Mouse (Mus musculus) E14TG2a.4 (cell line): Measurements from ENCODE around the gene Irx3.

ENCODE experiments used
- H3K27me3 ChIP-seq: 2 replicates; pipeline ENCODE4 v1.6.1; 2014; ENCODE audit warnings: low read length, control low read depth; ENCODE audit not compliant: insufficient read depth
- H3K36me3 ChIP-seq: 2 replicates; pipeline ENCODE4 v1.6.1; 2014; ENCODE audit warnings: low read length, control low read depth; ENCODE audit not compliant: insufficient read depth
- H3K4me1 ChIP-seq: replicated peaks from 2 replicates; pipeline ENCODE4 v1.6.1; 2014; ENCODE audit warnings: low read depth, low read length, control low read depth
- H3K4me3 ChIP-seq: replicated peaks from 2 replicates; pipeline ENCODE4 v1.5.1; 2014; ENCODE audit warnings: mild to moderate bottlenecking, low read length
- H3K9me3 ChIP-seq: 2 replicates; pipeline ENCODE4 v1.6.1; 2014; ENCODE audit warnings: low read length, control low read depth
- CTCF ChIP-seq: conservative IDR thresholded peaks from 2 replicates; pipeline ENCODE4 v1.5.1; 2014; ENCODE audit warnings: low read length
- NANOG ChIP-seq: IDR thresholded peaks from 2 replicates; pipeline ENCODE4 v1.6.1; 2014; ENCODE audit warnings: borderline replicate concordance, low read length, mixed read lengths
- POU5F1 ChIP-seq: IDR thresholded peaks from 2 replicates; pipeline ENCODE4 v1.6.1; 2014; ENCODE audit warnings: low read length, borderline replicate concordance

The Irx3 gene

DNA sequence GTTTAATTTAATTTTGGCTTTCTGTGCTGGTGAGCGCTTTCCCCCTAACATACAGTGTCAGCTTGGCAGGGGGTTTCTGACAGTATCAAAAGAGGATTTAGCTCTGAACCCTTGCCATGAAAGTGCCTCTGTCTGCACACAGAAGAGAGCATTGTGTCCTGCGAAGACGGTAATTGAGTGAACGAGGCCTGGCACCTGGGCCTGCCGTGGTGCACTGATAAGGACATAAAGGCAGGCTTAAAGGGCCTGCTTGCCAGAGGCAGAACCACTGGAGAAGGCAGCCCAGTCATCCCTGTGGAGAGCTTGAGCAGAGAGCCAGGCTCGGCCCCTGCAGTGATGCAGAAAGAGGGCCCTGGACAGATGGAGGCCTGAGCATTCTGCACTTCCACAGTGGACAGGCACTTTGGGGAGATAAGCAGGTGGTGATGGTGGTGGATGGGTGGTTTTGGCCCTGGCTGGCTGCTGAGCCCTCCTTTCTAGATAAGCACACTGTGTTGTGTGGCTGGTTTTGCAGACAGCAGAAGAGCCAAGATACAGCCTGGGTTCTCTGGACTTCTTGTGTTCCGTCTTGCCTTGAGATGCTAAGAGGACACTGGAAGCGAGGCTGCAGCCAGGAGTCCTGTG is 36.3 kb downstream of the Irx3 start:
- H3K4me3 ChIP-seq, result no peak overlapping the region
- no peaks in the 10 kb centered on the region for H3K36me3 ChIP-seq
- no peaks in the 10 kb centered on the region for H3K4me1 ChIP-seq
- TF ChIP-seq NANOG (no peak), POU5F1 (no peak), CTCF (no peak)
- H3K9me3 ChIP-seq, result no peaks in the 10 kb centered on the region
- H3K27me3 ChIP-seq, result peaks cover 3% of the 10 kb centered on the region; the same call in 1 of the 2 replicates

DNA sequence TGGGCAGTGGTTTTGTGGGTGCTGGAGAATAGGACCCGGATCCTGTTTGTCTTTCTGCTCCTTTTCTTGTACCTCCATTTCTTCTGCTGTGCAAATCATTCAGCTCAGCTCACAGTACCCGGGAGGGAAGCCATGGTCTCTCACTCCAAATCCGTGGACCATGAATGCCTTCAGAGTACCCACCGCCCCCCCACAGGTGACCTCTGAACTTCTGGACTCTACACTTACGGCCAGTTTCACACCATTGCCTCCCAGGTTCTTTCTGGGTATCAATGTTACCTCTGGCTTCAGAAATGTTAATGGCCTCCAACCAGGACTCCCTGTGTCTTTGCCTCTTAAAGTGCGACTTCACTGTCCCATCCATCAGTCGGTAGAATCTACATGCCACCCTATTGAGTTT is 46.3 kb downstream of the Irx3 start:
- no peak for TF ChIP-seq NANOG
- H3K36me3 ChIP-seq, result no peaks in the 10 kb centered on the region
- H3K27me3 ChIP-seq, result no peaks in the 10 kb centered on the region
- H3K9me3 ChIP-seq, result no peaks in the 10 kb centered on the region
- no peak overlapping the region for H3K4me3 ChIP-seq
- H3K4me1 ChIP-seq, result no peaks in the 10 kb centered on the region

DNA sequence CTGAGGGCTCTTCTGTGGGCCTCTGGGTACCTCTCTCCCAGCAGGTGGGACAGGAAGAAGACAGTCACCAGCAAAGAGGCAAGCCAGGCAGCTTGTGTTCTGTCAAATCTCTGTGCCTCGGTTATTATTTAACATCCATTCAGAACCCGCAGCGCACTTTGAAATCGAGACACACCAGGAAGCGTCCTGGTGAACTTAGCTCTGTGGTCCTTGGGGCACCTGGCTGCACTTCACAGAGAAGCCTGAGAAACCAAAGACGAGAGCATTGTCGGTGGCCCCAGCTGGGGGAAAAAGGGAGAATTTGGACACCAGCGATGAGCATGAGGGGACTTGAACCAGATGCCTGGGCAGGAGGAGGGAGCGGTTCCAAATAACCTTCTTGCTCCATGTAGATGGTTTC is 46.8 kb downstream of the Irx3 start:
- Histone ChIP-seq H3K36me3 (no peaks in the 10 kb centered on the region), H3K9me3 (no peaks in the 10 kb centered on the region), H3K4me1 (no peaks in the 10 kb centered on the region), H3K4me3 (no peak overlapping the region), H3K27me3 (no peaks in the 10 kb centered on the region)
- TF ChIP-seq POU5F1, result no peak
- no peak for TF ChIP-seq CTCF
- TF ChIP-seq NANOG, result no peak

DNA sequence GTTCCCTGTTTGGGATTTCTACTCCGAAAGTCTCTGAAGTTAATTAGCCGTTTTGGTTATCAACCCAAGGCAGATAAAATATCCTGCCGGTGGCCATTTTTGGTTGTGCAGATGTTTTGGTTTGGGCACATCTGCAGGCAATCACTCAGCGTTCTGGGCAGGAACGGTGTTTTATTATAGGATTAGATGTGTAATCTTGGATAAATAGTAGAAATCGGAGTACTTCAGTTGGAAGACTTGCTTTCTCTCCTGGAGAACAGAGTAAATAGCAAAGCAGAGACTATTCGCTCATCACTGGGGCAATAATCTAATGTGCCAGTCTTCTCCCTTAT is 51.1 kb downstream of the Irx3 start:
- H3K36me3 ChIP-seq, result no peaks in the 10 kb centered on the region
- TF ChIP-seq CTCF (no peak), POU5F1 (no peak), NANOG (no peak)
- peaks cover 12% of the 10 kb centered on the region for H3K27me3 ChIP-seq
- H3K4me1 ChIP-seq, result no peaks in the 10 kb centered on the region
- H3K4me3 ChIP-seq, result no peak overlapping the region
- no peaks in the 10 kb centered on the region for H3K9me3 ChIP-seq

DNA sequence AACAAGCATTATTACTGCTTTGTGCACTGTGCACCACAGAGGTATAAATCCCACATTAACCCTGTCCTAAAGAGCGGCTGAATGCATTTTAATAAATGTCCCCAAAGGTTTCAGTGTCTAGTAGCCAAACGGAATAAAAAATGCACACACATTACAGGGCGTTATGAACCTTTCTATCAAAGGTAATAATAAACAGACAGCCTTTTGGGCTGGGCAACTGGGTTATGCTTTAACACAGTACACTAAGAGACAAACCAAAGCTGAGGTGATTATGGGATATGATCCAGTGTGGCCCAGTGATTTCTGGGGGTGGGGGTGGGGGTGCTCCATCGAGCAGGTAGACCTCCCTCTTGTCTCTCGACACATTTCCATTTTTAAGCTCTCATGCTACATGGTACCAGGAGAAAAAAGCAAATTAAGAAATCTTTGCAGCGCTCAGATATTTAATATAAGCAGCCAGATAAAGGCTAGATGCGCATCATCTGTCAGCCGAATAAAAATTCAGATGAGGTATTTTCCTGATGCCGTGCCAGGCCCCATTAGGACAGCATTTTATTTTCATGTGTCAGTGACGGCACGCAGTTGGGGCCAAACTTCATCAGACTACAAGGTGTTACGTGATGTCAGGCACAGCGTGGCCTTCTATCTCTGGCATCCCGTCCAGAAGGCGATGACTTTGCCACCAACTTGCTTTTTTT is 51.6 kb downstream of the Irx3 start:
- Histone ChIP-seq H3K4me3 (no peak overlapping the region), H3K9me3 (no peaks in the 10 kb centered on the region), H3K4me1 (no peaks in the 10 kb centered on the region), H3K27me3 (peaks cover 12% of the 10 kb centered on the region), H3K36me3 (no peaks in the 10 kb centered on the region)
- TF ChIP-seq NANOG (no peak), CTCF (no peak), POU5F1 (no peak)

DNA sequence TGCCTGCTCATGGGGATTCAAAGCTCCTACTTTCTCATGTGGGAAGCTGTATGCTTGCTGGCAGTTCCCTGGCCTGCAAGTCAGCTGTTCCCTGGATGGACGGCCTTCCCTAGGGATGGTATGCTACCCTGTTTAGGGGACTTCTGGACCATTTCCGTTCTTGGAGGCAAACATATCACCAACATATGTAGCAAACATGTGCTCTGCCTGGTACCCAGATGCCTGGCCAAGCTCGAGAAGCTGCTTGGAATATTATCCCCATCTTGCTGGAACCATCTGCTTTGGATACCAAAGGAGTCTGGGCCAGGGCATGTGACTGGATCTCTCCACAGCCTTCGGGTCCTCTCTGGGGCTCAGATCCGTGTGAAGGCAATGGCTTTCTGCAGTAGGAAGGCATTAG is 52.5 kb downstream of the Irx3 start:
- TF ChIP-seq CTCF (no peak), NANOG (no peak), POU5F1 (no peak)
- Histone ChIP-seq H3K27me3 (peaks cover 12% of the 10 kb centered on the region), H3K4me3 (no peak overlapping the region), H3K9me3 (no peaks in the 10 kb centered on the region), H3K4me1 (no peaks in the 10 kb centered on the region), H3K36me3 (no peaks in the 10 kb centered on the region)
